Mouse (Mus musculus) right cerebral cortex, postnatal 10 days (tissue): ENCODE results near the gene Kcnj6.
A peak's percentile ranks its signal among the peaks of the same experiment; 100 is the strongest.

Experiments
- DNase-seq, 2 experiments: peaks; one replicate each; pipeline ENCODE4 v3.0.0; 2021; ENCODE audit warnings: low spot score in 2 of 2

Gene Kcnj6

GRCm38 (mm10) chr16:94932702-94933101, 64.8 kb downstream of the Kcnj6 start:
- DNase-seq = no peak

GRCm38 (mm10) chr16:94931343-94932301, 65.9 kb downstream of the Kcnj6 start:
- DNase-seq = peak; percentile 58 to 69

- DNase-seq = no peak
Observed at GRCm38 (mm10) chr16:94925364-94925763, 72.1 kb downstream of the Kcnj6 start.

GRCm38 (mm10) chr16:94919177-94919576, 78.3 kb downstream of the Kcnj6 start:
- peak; percentile 64 to 81 for DNase-seq

GRCm38 (mm10) chr16:94906026-94906425, 91.5 kb downstream of the Kcnj6 start:
- DNase-seq = peak; percentile 51

- peak; percentile 53 to 61 for DNase-seq
Observed at GRCm38 (mm10) chr16:94898832-94899231, 98.7 kb downstream of the Kcnj6 start.

GRCm38 (mm10) chr16:94892162-94892650, 105.3 kb downstream of the Kcnj6 start:
- DNase-seq = no peak

- DNase-seq = no peak
Observed at GRCm38 (mm10) chr16:94890581-94890980, 106.9 kb downstream of the Kcnj6 start.

GRCm38 (mm10) chr16:94890056-94890455, 107.4 kb downstream of the Kcnj6 start:
- DNase-seq = no peak

GRCm38 (mm10) chr16:94888554-94888953, 108.9 kb downstream of the Kcnj6 start:
- no peak for DNase-seq

GRCm38 (mm10) chr16:94886398-94886797, 111.1 kb downstream of the Kcnj6 start:
- DNase-seq = no peak

GRCm38 (mm10) chr16:94885062-94885461, 112.4 kb downstream of the Kcnj6 start:
- DNase-seq = peak; percentile 76 to 89

GRCm38 (mm10) chr16:94883909-94884308, 113.6 kb downstream of the Kcnj6 start:
- DNase-seq = no peak

- peak in 1 of 2 experiments; percentile 75 for DNase-seq
Observed at GRCm38 (mm10) chr16:94883196-94883595, 114.3 kb downstream of the Kcnj6 start.

GRCm38 (mm10) chr16:94882111-94882510, 115.4 kb downstream of the Kcnj6 start:
- DNase-seq = peak; percentile 48 to 61

- no peak for DNase-seq
Observed at GRCm38 (mm10) chr16:94872614-94873272, 124.8 kb downstream of the Kcnj6 start.

GRCm38 (mm10) chr16:94868354-94868753, 129.1 kb downstream of the Kcnj6 start:
- no peak for DNase-seq

- no peak for DNase-seq
Observed at GRCm38 (mm10) chr16:94866300-94866956, 131.1 kb downstream of the Kcnj6 start.

- DNase-seq = no peak
Observed at GRCm38 (mm10) chr16:94865796-94866195, 131.7 kb downstream of the Kcnj6 start.

- DNase-seq = no peak
Observed at GRCm38 (mm10) chr16:94865101-94865500, 132.4 kb downstream of the Kcnj6 start.

- DNase-seq = no peak
Observed at GRCm38 (mm10) chr16:94863475-94863874, 134.0 kb downstream of the Kcnj6 start.

GRCm38 (mm10) chr16:94855990-94856389, 141.5 kb downstream of the Kcnj6 start:
- DNase-seq = no peak
